Mouse (Mus musculus) lung, postnatal 14 days (tissue): ENCODE data around the gene Tmpo.

Experiments
- DNase-seq: peaks from one replicate; pipeline ENCODE4 v3.0.0; 2021

The Tmpo gene

GRCm38 (mm10) chr10:91180761-91181460 is at the start of gene Tmpo:
TSS of gene Tmpo (minus strand) at chr10:91181315.
- no peak for DNase-seq

GRCm38 (mm10) chr10:91230400-91230799 is 49.3 kb upstream of the Tmpo start:
- DNase-seq = no peak

- DNase-seq = no peak
Observed at GRCm38 (mm10) chr10:91229518-91229961, 48.4 kb upstream of the Tmpo start.

- no peak for DNase-seq
Observed at GRCm38 (mm10) chr10:91228924-91229517, 47.9 kb upstream of the Tmpo start.

- DNase-seq = no peak
Observed at GRCm38 (mm10) chr10:91227034-91227433, 45.9 kb upstream of the Tmpo start.

GRCm38 (mm10) chr10:91222398-91223236 is 41.5 kb upstream of the Tmpo start:
- DNase-seq = no peak

GRCm38 (mm10) chr10:91208899-91209667 is 28.0 kb upstream of the Tmpo start:
- DNase-seq = no peak

- no peak for DNase-seq
Observed at GRCm38 (mm10) chr10:91208461-91208860, 27.3 kb upstream of the Tmpo start.

GRCm38 (mm10) chr10:91207275-91207674 is 26.2 kb upstream of the Tmpo start:
- no peak for DNase-seq

- no peak for DNase-seq
Observed at GRCm38 (mm10) chr10:91205632-91206031, 24.5 kb upstream of the Tmpo start.

GRCm38 (mm10) chr10:91200581-91200980 is 19.5 kb upstream of the Tmpo start:
- DNase-seq = no peak

- DNase-seq = no peak
Observed at GRCm38 (mm10) chr10:91199238-91199780, 18.2 kb upstream of the Tmpo start.

GRCm38 (mm10) chr10:91197704-91198103 is 16.6 kb upstream of the Tmpo start:
- DNase-seq = no peak

- no peak for DNase-seq
Observed at GRCm38 (mm10) chr10:91196778-91197177, 15.7 kb upstream of the Tmpo start.

- no peak for DNase-seq
Observed at GRCm38 (mm10) chr10:91195680-91196079, 14.6 kb upstream of the Tmpo start.

GRCm38 (mm10) chr10:91195091-91195490 is 14.0 kb upstream of the Tmpo start:
- no peak for DNase-seq

- DNase-seq = no peak
Observed at GRCm38 (mm10) chr10:91191851-91192250, 10.7 kb upstream of the Tmpo start.

- no peak for DNase-seq
Observed at GRCm38 (mm10) chr10:91189476-91189875, 8.4 kb upstream of the Tmpo start.

GRCm38 (mm10) chr10:91188684-91189287 is 7.7 kb upstream of the Tmpo start:
- DNase-seq = no peak

- DNase-seq = peak; percentile 88
Observed at GRCm38 (mm10) chr10:91187872-91188271, 6.8 kb upstream of the Tmpo start.

GRCm38 (mm10) chr10:91187349-91187748 is 6.2 kb upstream of the Tmpo start:
- no peak for DNase-seq

GRCm38 (mm10) chr10:91185721-91186120 is 4.6 kb upstream of the Tmpo start:
- no peak for DNase-seq
